Mouse (Mus musculus) ES-E14 (cell line): ENCODE measurements around the gene Aga.
"Not testable (repeated sequence)": the region's sequence is repeated elsewhere in the genome, so short reads cannot be mapped to it uniquely, and the experiment has no call there.

Experiments
- CHD2 ChIP-seq: IDR thresholded peaks from 2 replicates; pipeline ENCODE4 v1.6.1; 2014; ENCODE audit warnings: mild to moderate bottlenecking, low read depth, low read length, inconsistent platforms
- HCFC1 ChIP-seq: IDR thresholded peaks from 2 replicates; pipeline ENCODE4 v1.6.1; 2012; ENCODE audit warnings: low read length, inconsistent platforms, borderline replicate concordance; ENCODE audit not compliant: insufficient read depth
- MAFK ChIP-seq: IDR thresholded peaks from 2 replicates; pipeline ENCODE4 v1.6.1; 2014; ENCODE audit warnings: mild to moderate bottlenecking, low read depth, low read length, inconsistent platforms; ENCODE audit not compliant: insufficient read depth

- not testable (repeated sequence) for TF ChIP-seq CHD2, MAFK, HCFC1
Measured at GRCm38 (mm10) chr8:53538049-53538448, 26.5 kb downstream of the Aga start.
